ENCODE assay signal across 8 mouse cellular contexts in the genomic region with DNA sequence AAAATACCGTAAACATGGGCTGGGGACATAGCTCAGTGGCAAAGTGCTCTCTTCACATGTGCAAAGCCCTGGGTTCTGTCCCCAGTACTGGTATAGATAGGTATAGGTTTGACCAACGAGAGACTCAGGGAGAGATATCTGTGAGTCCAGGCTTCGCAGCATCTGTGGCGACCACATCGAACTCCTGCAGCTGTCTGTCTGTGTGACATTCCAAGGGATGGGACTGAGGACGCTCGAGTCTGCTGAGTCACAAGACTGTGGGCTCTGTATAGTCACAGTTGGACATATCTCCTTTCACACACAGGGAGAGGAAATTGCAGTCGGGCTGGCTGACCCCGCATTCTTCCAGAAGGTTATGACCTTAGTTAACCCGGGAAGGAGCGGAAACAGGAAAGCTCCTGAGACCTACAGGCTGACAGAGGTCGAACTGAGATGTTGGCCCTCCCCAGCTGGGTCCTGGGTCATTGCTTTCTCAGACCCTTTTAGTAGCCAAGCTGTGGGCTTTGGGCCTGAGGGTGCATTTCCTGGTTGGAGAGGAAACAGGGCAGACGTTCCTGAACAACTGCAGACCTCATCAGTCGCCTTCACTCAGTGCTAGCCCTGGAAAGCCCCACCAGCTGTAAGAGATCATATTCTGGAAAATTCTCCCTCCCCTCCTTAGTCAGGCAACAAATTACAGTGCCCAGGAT.
DNase-seq lines count a peak whose midpoint lies in the region; ATAC-seq lines count a peak whose summit lies in the region.

No protein-coding gene starts in this region.

- peak overlapping the region; percentile 78 for H3K4me3 ChIP-seq in megakaryocyte, embryonic 14.5 days (replicated peaks)
- H3K4me3 ChIP-seq in heart, embryonic 12.5 days: no peak overlapping the region

- H3K4me1 ChIP-seq in megakaryocyte, embryonic 14.5 days: peaks cover 98% of the 10 kb centered on the region
- H3K4me1 ChIP-seq in heart, embryonic 12.5 days (replicated peaks): peaks cover 27% of the 10 kb centered on the region

- DNase-seq in embryo, embryonic 11.5 days (ENCODE audit: low read depth, low spot score): peak; percentile 42
- peak; percentile 71 to 82 for DNase-seq in kidney, postnatal 4 days
- peak; percentile 82 for DNase-seq in mesoderm, embryonic 11.5 days (ENCODE audit: low read depth, low spot score)
- DNase-seq in right cerebral cortex, postnatal 4 days: no peak
- no peak for DNase-seq in cerebellum, postnatal 36 days

- no peaks in the 10 kb centered on the region for H3K9me3 ChIP-seq in megakaryocyte, embryonic 14.5 days
- no peaks in the 10 kb centered on the region for H3K9me3 ChIP-seq in heart, embryonic 12.5 days (replicated peaks)

- no peaks in the 10 kb centered on the region for H3K27me3 ChIP-seq in megakaryocyte, embryonic 14.5 days (replicated peaks)
- no peaks in the 10 kb centered on the region for H3K27me3 ChIP-seq in heart, embryonic 12.5 days (replicated peaks)

- peak overlapping the region; percentile 24; the same call in 1 of the 2 replicates for H3K27ac ChIP-seq in heart, embryonic 12.5 days (ENCODE audit: poor library complexity, severe bottlenecking)

- no peak overlapping the region for H3K9ac ChIP-seq in heart, embryonic 12.5 days

- H3K36me3 ChIP-seq in megakaryocyte, embryonic 14.5 days (replicated peaks; ENCODE audit: low read length): peaks cover 2% of the 10 kb centered on the region
- no peaks in the 10 kb centered on the region for H3K36me3 ChIP-seq in heart, embryonic 12.5 days

- H3K4me2 ChIP-seq in heart, embryonic 12.5 days: no peak overlapping the region

- WGBS in heart, embryonic 12.5 days: 13% methylated on average over 14 of the region's 14 CpGs

- ATAC-seq in megakaryocyte, adult 5-6 weeks (ENCODE audit: poor library complexity, severe bottlenecking): no peak
- ATAC-seq in heart, embryonic 12.5 days (ENCODE audit: insufficient number of reproducible peaks, low FRiP score): peak; percentile 87

Comparison
In these comparisons a context has a peak if more than half of its experiments do, and no peak if none do; other contexts are left out.
1. DNase-seq: peak in embryo, embryonic 11.5 days (single experiment), kidney, postnatal 4 days (2 of 2) and mesoderm, embryonic 11.5 days (single experiment); none in right cerebral cortex, postnatal 4 days (single experiment) and cerebellum, postnatal 36 days (0 of 2).